Mouse (Mus musculus): ENCODE data around the gene Tbc1d8b.
A peak's percentile ranks its signal among the peaks of the same experiment; 100 is the strongest.
"Not testable (repeated sequence)": the region's sequence is repeated elsewhere in the genome, so short reads cannot be mapped to it uniquely, and the experiment has no call there.

The Tbc1d8b gene

DNA sequence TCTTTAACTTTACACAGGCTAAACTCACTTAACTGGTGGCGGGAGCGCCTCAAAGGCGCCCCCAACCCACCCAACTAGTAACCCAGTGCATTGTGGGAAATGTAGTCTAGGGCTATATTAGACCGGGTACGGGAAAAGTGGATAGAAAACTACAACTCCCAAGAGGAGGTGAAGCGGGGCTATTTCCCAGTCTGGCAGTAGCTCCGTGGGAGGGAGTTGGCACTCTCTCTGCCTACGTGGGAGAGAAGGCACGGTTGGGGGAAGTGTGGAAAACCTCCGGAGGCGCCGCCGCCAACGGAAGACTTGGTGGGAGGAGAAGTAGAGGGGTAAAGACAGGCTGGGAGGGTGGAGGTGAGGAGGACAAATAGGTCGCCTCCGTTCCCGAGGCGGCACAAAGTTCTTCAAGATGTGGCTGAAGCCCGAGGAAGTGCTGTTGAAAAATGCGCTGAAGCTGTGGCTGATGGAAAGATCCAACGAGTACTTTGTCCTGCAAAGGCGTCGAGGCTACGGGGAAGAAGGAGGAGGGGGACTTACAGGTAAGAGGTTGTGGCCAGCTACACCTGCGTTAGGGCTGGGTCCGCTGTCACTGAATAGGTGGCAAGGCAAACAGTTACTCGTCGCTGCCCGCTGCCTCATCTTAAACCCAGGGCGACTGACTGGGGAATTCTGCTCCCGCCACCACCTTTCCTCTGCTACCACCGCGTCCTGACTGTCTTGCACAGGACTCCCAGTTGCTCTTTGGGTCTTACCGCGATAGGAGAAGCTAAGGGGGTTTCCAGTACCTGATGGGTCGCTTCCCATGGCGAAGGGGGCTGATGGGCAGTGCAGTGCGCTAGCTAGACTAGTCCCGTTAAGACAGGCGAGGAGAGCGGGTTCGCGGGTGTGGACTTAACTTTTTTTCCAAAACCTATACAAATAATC is at the start of gene Tbc1d8b:
TSS of gene Tbc1d8b (plus strand) at position 222 of the 921 bp plus-strand sequence.
- peak; percentile 61 to 76 for DNase-seq (ENCODE audit: low spot score in 2 of 2)

DNA sequence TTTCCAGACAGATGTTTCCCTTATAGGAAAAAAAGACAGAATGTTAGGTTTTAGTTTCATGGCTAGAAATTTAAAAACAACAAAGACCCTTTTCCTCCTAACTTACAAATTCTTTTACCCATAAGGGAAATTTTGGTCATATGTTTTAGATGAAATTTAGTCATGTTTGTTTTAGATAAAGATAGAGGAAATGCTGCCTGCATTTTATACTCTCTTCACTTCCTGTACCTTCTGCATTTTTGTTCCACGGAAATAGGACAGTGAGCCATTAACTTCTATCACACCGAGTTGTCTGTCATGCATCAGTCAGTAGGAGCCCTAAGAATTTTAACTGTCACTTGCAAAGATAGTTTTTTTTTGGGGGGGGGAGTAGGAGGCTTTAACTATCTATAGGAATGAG is 45.1 kb upstream of the Tbc1d8b start:
- no peak for DNase-seq (ENCODE audit: low spot score in 2 of 2)

DNA sequence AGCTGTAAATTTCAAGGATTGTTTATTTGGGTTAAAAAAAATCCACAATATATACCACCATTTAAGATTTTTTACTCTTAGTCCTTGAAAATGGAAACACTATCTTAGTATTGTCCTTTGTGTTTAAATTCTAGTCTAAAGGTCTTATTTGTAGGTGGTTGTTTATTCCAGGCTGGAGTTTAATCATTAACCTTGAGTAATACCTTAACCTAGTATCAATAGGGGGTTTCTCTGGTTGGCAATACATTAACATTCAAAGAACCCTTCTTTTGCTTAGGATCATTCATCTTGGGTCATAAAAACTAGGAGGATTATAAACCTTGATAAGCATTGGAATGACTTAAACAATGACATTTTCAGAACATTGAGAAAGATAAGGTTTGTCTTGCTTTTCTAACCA is 44.4 kb upstream of the Tbc1d8b start:
- no peak for DNase-seq (ENCODE audit: low spot score in 2 of 2)

DNA sequence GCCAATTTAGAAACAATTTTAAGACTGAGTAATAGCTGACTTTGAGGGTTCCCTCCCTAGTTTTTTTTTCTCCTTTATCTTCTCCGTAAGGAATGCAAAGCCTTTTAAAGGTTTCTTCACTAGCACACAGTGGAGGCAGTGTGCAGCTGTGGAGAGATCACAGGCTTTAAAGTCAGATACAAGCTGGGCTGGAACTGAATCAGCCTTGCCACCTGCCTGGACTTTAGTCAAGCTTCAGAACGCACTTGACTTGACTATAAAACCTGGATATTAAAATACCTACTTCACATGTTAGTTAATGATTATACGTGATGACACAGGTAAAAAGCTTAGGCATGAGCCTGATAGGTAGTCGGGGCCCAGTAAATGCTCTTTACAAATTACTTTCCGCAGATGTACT is 32.6 kb upstream of the Tbc1d8b start:
- DNase-seq (ENCODE audit: low spot score in 2 of 2), result no peak

DNA sequence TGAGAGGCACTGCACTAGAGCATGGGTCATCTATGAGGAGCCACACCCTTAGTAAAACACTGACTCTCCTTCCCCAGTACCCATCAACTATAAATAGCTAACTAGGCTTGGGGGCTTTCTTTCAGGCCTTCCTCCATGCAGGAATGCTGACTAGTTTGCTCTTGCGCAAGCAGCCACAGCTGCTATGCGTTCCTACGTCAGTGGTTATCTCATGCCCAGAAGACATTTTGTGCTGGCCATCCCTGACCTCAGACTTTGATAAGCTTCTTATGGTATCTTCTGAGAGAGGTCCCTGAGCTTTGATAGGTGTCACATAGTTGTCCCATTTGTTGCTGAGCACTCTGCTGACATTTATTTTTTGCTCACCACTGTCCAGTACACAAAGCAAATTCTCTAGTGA is 31.5 kb upstream of the Tbc1d8b start:
- DNase-seq (ENCODE audit: low spot score in 2 of 2), result no peak

DNA sequence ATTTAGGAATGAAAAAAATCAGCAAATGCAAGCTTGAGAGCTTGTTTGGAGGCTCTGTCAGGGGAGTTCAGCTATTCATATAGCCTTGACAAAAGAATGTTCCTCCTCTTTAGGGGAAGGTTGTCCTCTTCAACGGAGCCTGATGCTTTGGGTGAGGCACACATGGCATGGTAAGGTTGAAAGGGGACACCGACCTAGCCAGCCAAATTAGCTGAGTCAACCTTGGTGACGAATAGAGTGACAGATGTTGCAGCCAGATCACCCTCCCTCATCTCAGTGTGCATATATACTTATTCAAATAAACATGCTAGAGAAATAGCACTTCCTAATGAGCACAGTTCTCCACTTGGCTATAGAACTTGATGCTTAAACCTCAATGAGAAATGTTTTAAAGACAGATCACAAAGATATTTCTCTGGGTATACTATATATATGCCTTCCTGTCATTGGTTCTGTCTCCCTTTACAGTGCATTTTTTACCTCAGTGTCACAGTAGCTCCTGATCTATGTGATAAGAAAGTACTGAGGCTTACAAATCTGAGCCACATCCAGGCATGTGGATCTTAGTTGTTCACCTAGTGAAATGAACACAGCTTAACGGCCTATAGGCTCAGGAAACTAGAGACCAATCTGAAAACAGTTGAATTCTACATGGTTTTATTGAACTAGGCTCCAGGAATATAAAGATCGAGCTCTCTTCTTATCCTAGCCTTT is 30.3 kb upstream of the Tbc1d8b start:
- no peak for DNase-seq (ENCODE audit: low spot score in 2 of 2)

DNA sequence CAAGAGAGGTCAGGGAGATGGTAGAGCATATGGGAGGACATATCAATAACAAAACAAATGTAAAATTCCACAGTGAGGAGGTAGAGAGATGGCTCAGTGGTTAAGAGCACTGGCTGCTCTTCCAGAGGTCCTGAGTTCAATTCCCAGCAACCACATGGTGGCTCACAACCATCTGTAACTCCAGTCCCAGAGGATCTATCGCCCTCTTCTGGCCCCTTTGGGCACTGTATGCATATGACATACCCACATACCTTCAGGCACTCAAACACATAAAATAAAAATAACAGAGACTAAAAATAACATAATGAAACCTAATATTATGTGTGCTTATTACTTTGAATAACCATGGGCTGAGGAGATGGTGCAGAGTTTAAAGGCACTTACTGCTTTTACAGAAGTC is 22.7 kb upstream of the Tbc1d8b start:
- no peak for DNase-seq (ENCODE audit: low spot score in 2 of 2)

DNA sequence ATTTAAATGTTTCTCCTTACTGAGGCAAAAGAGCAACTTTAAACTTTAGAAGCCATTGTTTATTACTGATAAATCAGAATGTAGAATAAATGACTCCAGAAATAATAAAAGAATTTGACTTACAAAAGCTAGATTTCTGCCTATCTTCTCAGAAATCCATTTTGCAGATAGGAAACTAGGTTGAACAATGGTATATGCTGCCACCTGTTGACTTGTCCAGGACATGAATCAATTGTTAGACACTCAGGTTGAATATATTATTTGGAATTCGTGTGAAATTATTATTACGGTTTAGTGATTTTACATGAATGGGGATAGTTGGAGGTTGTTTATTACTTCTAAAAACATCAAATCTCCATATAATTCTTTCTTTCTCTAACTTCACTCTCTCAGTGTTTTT is 19.0 kb upstream of the Tbc1d8b start:
- no peak for DNase-seq (ENCODE audit: low spot score in 2 of 2)

DNA sequence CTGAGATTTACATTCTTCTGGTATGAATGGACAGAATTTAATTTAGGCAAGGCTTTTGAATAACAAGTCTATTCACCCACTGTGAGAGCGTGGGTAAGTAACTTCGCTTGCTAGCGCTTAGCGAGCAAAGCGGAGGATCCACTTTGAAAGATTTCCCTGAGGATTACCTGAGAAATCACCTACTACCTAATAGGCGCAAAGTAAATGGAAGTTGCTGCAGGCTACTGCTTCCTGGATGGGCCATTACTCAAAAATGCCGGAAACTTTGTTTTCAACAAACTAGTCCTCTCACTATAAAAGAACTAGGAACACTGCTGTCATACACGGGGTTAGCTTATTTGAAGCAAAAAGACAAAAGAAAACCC is 404 bp upstream of the Tbc1d8b start:
- peak in 1 of 2 experiments; percentile 3 for DNase-seq (ENCODE audit: low spot score in 2 of 2)

DNA sequence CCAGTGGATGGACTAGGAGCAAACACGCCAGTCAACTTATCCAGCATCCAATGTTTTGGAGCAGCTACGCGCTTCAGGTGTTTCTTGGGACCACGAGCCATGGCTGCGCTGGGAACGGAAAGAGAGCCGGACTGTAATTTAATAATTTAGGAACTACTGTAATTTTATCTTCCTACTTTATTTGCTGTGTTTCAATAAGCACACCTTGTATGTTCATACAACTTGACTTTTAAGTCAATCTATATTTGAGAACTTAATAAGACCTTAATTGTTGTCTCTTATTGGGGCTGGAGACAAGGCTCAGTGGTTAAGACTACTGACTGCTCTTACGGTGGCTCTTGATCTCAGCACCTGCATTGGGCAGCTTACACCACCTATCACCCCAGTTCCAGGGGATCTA is 29.6 kb downstream of the Tbc1d8b start, which contains the start of gene Gm15013:
TSS of gene Gm15013 (minus strand) at position 101 of the 400 bp plus-strand sequence.
- DNase-seq (ENCODE audit: low spot score in 2 of 2), result no peak

DNA sequence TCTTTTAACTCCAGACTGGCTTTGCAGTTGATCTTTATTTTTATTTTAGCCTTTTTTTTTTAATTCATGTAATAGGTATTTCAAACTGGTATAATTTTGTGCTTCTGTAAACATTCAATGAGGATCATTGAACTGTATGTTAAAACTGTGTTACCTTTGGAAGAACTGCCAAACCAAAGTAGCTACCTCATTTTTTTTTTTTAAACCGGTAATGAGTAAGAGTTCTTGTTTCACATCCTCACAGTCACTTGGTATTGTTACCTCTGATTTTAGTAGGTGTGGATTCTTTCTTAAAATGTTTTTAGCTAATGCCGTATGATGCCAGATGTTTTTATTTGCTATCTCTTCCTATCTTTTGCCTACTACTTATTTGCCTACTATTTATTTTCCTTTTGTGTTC is 37.6 kb downstream of the Tbc1d8b start:
- DNase-seq (ENCODE audit: low spot score in 2 of 2), result no peak

DNA sequence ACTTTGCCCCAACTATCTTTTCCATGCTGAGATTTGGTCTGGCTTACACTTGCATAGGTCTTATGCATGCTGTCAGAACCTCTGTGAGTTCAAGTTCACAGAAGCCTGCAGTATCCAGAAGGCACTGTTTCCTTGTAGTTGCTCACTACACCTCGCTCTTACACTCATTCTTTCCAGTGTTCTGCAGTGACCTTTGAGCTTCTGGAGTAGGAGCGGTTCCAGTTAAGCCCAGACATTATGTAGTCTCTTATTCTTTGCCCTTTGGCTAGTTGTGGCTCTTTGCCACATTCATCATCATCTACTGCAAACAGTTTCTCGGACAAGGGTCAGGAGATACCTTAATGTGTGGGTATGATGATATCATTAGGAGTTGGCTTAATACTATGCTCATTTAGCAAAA is 45.7 kb downstream of the Tbc1d8b start:
- DNase-seq (ENCODE audit: low spot score in 2 of 2), result no peak

DNA sequence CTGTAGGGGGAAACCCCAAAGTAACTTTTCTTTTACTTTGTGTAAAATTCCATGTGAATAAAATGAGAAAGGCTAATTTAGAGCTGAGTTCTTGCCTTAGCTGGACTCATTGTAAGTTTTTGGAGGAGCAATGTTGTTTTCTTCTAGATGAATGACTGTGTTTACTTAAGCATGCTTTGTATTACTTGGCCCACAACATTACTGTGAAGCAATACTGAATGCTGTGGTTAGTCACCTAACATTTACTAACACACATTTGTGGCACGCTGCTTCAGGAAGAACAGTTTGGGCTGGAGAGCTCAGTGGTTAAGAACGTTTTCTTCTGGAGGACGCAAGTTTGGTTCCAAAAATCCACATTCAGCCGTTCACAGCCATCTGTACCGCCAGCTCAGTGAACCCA is 52.3 kb downstream of the Tbc1d8b start:
- no peak for DNase-seq (ENCODE audit: low spot score in 2 of 2)

DNA sequence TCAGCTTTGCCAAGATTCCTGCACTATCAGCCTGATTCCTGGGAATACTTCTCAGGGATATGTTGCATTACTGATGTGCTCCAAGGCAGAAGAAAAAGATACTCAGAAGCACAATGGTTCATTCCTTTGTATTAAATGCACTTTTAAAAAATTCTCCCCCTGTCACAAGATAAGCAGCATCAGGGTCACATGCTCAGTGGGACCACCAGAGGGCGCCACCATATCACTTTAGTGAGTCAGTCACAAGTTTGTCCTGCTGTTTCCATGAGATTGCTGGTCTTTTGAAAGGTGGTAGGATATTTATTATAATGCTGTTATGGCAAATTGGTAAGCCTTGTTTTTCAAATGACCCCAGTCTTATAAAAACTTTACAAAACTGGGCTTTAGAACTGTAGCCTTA is 67.1 kb downstream of the Tbc1d8b start:
- DNase-seq (ENCODE audit: low spot score in 2 of 2), result peak; percentile 17 to 38

DNA sequence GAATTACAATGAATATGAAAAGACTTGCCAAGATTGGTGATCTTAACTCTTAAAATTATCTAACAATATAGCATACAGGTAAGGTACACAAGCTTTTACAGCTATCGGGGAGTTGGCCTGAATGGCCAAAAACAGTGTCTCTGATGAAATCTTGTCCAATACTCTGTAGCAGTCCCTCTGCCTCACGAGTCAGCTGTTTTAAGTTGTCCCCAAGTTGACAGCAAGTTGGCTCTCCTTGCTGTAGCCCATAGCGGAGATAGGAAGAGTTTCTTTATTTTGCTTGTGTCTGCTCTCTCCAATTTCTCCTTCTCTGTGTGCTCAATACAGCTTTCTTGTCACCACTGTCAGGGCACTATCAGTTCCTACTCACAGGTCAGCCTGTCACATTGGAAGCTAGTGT is 73.8 kb downstream of the Tbc1d8b start:
- DNase-seq (ENCODE audit: low spot score in 2 of 2), result not testable (repeated sequence)

DNA sequence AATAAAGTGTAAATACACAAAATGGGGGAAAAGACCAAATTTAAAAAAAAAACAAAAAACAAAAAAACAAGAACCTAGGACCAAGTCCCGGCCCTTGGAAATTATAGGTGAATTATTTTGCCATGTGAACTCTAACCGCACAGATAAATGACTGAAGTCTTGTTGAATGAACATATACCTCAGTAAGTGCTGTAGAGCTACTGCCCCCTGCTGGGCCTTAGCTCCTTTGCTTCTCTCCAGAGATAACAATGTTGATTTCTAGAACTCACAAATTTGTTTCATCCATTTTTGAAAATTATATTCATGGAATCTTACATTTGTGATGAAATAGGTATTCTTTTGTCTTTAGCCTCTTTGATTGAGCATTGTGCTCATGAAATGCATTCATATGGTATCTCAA is 77.8 kb downstream of the Tbc1d8b start:
- DNase-seq (ENCODE audit: low spot score in 2 of 2), result peak; percentile 46 to 49

DNA sequence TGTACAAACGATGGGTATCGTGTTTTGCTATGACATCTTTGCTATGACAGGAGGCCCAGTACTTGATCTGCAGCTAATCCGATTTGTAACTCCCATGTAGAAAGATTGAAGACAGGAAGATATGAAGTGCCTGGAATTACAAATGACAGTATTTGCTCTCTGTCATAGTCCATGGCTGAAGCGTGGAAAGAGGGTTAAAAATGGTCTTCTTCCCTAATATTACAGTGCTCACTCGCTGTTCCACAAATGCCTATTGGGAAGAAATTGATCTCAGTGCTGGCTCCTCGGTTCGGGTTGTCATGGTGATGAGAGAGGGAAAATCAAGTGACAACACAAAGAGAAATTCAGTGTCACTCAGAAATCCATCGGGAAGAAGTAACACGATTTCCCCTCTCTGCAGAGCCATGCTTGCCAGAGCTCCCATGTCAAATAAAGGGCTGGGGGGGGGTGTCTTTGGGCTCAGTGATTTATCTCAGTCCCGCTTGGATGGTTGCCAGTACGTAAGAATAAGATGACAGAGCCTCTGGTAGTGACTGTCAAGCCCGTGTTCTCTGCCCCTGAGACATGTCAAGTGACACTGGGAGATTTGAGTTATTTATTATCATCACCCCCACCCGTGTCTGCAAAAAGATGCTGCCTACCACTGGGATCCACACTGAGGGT is 85.3 kb downstream of the Tbc1d8b start:
- no peak for DNase-seq (ENCODE audit: low spot score in 2 of 2)

DNA sequence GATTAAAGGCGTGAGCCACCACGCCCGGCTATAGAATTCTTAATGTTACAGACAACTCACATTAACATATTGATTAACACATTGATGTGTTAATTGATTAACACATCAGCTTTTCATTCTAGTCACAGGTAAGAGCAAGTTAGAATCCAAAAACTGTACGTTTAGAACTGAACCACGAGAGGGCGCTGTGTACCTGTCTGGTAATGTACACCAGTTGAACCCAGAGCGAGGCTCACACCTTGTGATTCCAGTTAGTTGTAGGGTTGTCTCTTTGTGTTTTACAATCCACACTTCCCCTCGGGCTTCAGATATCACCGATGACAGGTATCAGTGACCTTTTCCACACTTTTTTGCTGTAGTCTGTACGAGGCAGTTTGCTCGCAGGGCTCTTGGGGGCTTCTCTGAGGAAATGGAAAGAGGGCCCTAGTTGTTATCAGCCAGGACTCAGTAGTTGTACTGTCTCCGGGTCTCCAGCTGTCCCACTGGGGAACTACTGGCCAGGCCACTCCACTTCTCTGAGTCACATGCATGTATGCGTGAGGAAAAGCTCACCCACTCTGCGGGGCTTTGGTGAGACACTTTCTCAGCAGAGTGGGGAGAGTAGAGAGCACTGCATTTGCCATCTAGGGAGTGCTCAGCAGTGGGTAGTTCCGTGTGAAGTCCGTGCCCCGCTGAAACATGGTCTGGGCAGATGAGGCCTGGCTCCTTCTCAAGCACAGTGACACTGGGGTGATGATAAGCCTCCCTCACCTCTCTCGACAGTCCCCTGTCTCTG is 89.7 kb downstream of the Tbc1d8b start:
- DNase-seq (ENCODE audit: low spot score in 2 of 2), result peak; percentile 27 to 29

DNA sequence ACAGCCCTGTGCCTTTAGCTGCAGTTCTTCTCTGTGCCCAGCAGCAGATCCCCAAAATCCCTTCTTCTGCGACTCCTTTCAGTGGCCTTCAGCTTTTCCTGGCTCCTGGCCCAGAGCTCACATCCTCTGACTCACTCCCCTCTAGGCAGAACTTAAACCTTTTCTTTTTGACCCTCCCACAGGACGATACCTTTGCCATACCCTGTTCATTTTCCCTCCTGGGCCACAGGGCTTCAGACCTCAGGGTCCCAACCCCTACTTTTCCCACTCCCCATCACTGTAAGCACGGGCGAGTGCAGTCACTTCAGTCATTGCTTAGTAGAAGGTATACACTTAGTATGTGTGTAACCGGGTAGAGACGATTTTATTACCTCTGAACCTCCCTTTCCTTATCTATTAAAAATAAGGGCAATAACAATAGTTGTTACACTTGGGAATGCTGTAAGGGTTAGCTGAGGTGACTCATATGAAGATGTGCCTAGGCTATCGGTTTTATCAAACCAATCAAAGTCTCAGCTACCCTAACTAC is 90.4 kb downstream of the Tbc1d8b start:
- DNase-seq (ENCODE audit: low spot score in 2 of 2), result no peak

DNA sequence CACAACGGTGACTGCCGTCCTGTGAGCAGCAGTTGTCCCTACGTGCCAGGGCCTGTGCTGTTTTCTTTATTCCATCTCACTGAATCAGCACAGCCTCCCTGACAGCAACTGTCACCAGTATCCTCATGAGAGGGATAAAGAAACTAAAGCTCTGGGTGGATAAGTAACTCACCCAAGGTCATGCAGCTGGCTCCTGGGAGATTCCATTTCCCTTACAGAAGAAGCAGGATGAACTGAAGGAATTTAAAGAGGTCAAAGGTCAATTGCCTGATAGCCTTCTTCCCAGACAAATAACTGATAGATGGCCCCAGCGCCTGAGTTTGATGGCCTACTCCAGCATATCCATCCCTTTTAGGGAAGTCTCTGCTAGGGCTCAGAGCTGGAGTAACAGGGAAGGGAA is 92.6 kb downstream of the Tbc1d8b start:
- DNase-seq (ENCODE audit: low spot score in 2 of 2), result no peak

DNA sequence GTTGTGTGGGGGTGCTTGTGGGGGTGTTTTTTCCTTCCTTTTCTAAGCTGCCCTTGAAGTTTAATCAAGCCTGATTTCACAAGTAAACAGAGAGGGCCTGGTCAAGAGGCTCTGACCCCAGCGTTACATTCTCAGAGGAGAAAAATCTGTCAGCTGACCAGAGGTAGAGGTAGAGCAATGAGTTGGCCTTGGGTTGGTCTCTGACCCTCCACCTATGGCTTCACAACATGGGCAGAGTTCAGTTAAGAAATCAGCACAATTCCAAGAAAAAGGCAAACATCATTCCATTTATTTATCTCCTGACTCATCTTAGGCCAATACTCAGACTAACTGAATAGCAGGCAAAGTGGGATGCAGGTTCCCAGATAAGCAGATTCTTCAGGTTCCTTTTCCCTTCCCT is 94.1 kb downstream of the Tbc1d8b start:
- DNase-seq (ENCODE audit: low spot score in 2 of 2), result no peak

Measured in right cerebral cortex, adult 2 months (tissue).